Mouse (Mus musculus): ENCODE measurements around the gene Rasgef1b.
"Not testable (repeated sequence)": the region's sequence is repeated elsewhere in the genome, so short reads cannot be mapped to it uniquely, and the experiment has no call there.

Rasgef1b gene

GRCm38 (mm10) chr5:99247915-99248314 is 480.9 kb downstream of the Rasgef1b start:
- DNase-seq (ENCODE audit: low spot score) = no peak

GRCm38 (mm10) chr5:99247441-99247840 is 481.4 kb downstream of the Rasgef1b start:
- DNase-seq (ENCODE audit: low spot score) = no peak

- DNase-seq (ENCODE audit: low spot score) = no peak
Observed at GRCm38 (mm10) chr5:99246972-99247371, 481.9 kb downstream of the Rasgef1b start.

- no peak for DNase-seq (ENCODE audit: low spot score)
Observed at GRCm38 (mm10) chr5:99241988-99242740, 486.7 kb downstream of the Rasgef1b start.

GRCm38 (mm10) chr5:99240501-99240900 is 488.4 kb downstream of the Rasgef1b start:
- DNase-seq (ENCODE audit: low spot score) = no peak

- DNase-seq (ENCODE audit: low spot score) = no peak
Observed at GRCm38 (mm10) chr5:99239677-99240076, 489.2 kb downstream of the Rasgef1b start.

- no peak for DNase-seq (ENCODE audit: low spot score)
Observed at GRCm38 (mm10) chr5:99238150-99238549, 490.7 kb downstream of the Rasgef1b start.

- no peak for DNase-seq (ENCODE audit: low spot score)
Observed at GRCm38 (mm10) chr5:99236888-99237752, 491.7 kb downstream of the Rasgef1b start.

GRCm38 (mm10) chr5:99236431-99236830 is 492.4 kb downstream of the Rasgef1b start:
- DNase-seq (ENCODE audit: low spot score) = no peak

- no peak for DNase-seq (ENCODE audit: low spot score)
Observed at GRCm38 (mm10) chr5:99234275-99234674, 494.6 kb downstream of the Rasgef1b start.

- DNase-seq (ENCODE audit: low spot score) = no peak
Observed at GRCm38 (mm10) chr5:99233176-99233575, 495.7 kb downstream of the Rasgef1b start.

- no peak for DNase-seq (ENCODE audit: low spot score)
Observed at GRCm38 (mm10) chr5:99232410-99232809, 496.5 kb downstream of the Rasgef1b start.

GRCm38 (mm10) chr5:99230476-99230875 is 498.4 kb downstream of the Rasgef1b start:
- DNase-seq (ENCODE audit: low spot score) = no peak

GRCm38 (mm10) chr5:99227361-99227760 is 501.5 kb downstream of the Rasgef1b start:
- DNase-seq (ENCODE audit: low spot score) = no peak

- no peak for DNase-seq (ENCODE audit: low spot score)
Observed at GRCm38 (mm10) chr5:99224571-99225011, 504.3 kb downstream of the Rasgef1b start.

GRCm38 (mm10) chr5:99223869-99224498 is 504.9 kb downstream of the Rasgef1b start:
- DNase-seq (ENCODE audit: low spot score) = no peak

GRCm38 (mm10) chr5:99218385-99218784 is 510.5 kb downstream of the Rasgef1b start:
- no peak for DNase-seq (ENCODE audit: low spot score)

GRCm38 (mm10) chr5:99216588-99217152 is 512.2 kb downstream of the Rasgef1b start:
- DNase-seq (ENCODE audit: low spot score) = not testable (repeated sequence)

GRCm38 (mm10) chr5:99215207-99216157 is 513.4 kb downstream of the Rasgef1b start:
- no peak for DNase-seq (ENCODE audit: low spot score)

GRCm38 (mm10) chr5:99214400-99214799 is 514.5 kb downstream of the Rasgef1b start:
- no peak for DNase-seq (ENCODE audit: low spot score)

GRCm38 (mm10) chr5:99213211-99213610 is 515.7 kb downstream of the Rasgef1b start:
- no peak for DNase-seq (ENCODE audit: low spot score)

Measured in urinary bladder, postnatal 10 days (tissue).